Mouse (Mus musculus) spleen, adult 2 months (tissue): ENCODE results near the gene 1700067K01Rik.

Experiments
- CTCF ChIP-seq: fragments of 200-500 bp; IDR thresholded peaks from 2 replicates; pipeline ENCODE4 v1.5.1; 2011; ENCODE audit warnings: mild to moderate bottlenecking, inconsistent platforms; ENCODE audit not compliant: insufficient read depth, insufficient read length, insufficient replicate concordance; ENCODE audit errors: extremely low read depth
- POLR2A ChIP-seq: fragments of 200-500 bp; IDR thresholded peaks from 2 replicates; pipeline ENCODE4 v1.6.1; 2011; ENCODE audit warnings: low read depth, low read length, inconsistent platforms

DNA sequence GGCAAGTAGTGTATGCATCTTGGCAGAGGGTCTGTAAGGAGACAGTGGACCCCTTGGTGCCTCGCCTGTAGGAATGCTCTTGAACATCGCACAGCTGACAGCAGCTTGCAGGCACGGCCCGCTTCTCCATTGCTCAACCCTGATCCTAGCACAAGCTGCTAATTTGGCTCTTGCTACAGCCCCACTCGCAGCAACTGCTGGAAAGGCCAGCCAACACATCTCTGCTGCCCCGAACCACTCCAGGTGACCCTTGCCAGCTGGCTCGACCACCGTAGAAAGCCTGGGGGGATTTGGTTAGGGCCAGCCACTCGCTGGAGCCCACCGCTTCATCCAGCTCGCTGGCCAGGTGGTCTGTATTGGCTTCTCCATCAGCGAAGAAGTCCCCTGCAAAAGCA, 41.6 kb downstream of the 1700067K01Rik start:
- no peak for TF ChIP-seq CTCF
- TF ChIP-seq POLR2A = no peak
